Mouse (Mus musculus) B cell, adult (primary cell): Measurements from ENCODE around the gene 4930535I16Rik. TPM values are rescaled to one million over a fixed set of nuclear protein-coding genes. Genes with fewer than 3 reads are reported as not detected.

ENCODE experiments used
- total RNA-seq: library from RNA; stranded (reverse); gene quantifications from 4 replicates; pipeline ENCODE4 v1.2.4, GENCODE M21; 2023; ENCODE audit not compliant: inconsistent age

4930535I16Rik gene
- total RNA-seq, result 1.5 to 3.1 TPM (median 2.3 TPM) in 4 replicates

DNA sequence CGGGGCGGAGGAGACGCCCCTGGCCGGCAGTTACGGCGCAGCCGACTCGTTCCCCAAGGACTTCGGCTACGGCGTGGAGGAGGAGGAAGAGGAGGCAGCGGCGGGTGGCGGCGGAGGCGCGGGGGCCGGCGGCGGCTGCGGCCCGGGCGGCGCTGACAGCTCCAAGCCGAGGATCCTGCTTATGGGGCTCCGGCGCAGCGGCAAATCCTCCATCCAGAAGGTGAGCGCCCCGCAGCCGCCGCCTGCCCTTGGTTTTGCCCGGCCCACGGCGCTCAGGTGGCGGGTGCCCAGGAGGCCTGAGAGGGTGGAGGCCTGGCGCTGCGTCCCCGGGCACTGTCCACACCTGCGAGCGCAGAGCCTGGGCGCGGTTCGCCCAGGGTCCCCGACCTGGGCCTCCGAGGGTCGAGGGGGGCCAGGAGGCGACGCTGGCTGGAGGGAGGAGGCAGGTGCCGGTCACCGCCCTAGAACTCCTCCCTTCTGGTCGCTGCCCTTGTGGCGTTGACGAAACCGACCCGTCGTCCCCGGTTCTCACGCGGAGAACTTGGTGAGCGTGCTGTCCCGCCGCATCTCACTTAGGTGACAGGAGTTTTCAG, at the start of gene 4930535I16Rik:
Gene 4930535I16Rik, minus strand, starts transcription at position 475 of the 593 bp plus-strand sequence.

GRCm38 (mm10) chr4:123916748-123917547, 874 bp downstream of the 4930535I16Rik start, which contains the start of gene Rragc:
Gene Rragc, plus strand, starts transcription at chr4:123917446.

GRCm38 (mm10) chr4:123904333-123905125, 13.3 kb downstream of the 4930535I16Rik start, which contains the start of gene Mycbp:
Gene Mycbp, plus strand, starts transcription at chr4:123904832.

Other genes starting within 250 kb of the 4930535I16Rik start
- 608 to 719 TPM (median 623 TPM) in 4 replicates for gene Macf1, start 233.7 kb downstream of the 4930535I16Rik start, total RNA-seq
- gene Ndufs5, start 199.8 kb downstream of the 4930535I16Rik start, total RNA-seq, result 30.5 to 38.8 TPM (median 33.6 TPM) in 4 replicates
- 58.7 to 71.5 TPM (median 68.2 TPM) in 4 replicates for gene Akirin1, start 167.7 kb downstream of the 4930535I16Rik start, total RNA-seq
- not detected in 4 replicates for gene Rhbdl2, start 130.1 kb downstream of the 4930535I16Rik start, total RNA-seq
- not detected in 4 replicates for gene 4933427I04Rik, start 58.3 kb downstream of the 4930535I16Rik start, total RNA-seq
- 10.9 to 22.4 TPM (median 14.9 TPM) in 4 replicates for gene Mycbp, start 13.2 kb downstream of the 4930535I16Rik start, total RNA-seq
- 107 to 117 TPM (median 110 TPM) in 4 replicates for gene Rragc, start 576 bp downstream of the 4930535I16Rik start, total RNA-seq